Mouse (Mus musculus): ENCODE results near the gene Tubb4b.

DNA sequence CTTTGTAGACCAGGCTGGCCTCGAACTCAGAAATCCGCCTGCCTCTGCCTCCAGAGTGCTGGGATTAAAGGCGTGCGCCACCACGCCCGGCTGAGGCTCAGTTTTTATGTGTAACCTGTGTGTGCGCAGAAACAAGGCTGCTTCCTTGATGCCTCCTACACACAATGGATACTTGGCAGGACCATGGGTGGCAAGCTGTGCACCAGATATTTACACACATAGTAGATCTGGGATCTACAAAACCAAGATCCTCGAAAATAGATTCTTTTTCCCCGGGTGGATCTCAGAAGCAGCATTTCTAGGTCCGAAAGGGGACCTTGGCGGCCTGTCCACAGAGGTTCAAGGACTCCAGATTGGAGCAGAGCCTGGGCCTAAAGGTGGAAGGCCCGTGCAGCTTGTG, 37.4 kb upstream of the Tubb4b start:
- TF ChIP-seq CTCF (IDR thresholded peaks at IDR 0.05; ENCODE audit: insufficient read depth, low read depth, low read length) (no peak), POLR2A (IDR thresholded peaks at IDR 0.05; ENCODE audit: insufficient read depth, low read depth, low read length) (no peak)

Measured in olfactory bulb, adult 2 months (tissue).